Mouse (Mus musculus) left cerebral cortex, adult 11 months (tissue): ENCODE measurements around the gene Lamb2.
A peak's percentile ranks its signal among the peaks of the same experiment; 100 is the strongest.

Experiments used
- DNase-seq: peaks from one replicate; pipeline ENCODE4 v3.0.0; 2022; ENCODE audit warnings: low spot score

The Lamb2 gene

DNA sequence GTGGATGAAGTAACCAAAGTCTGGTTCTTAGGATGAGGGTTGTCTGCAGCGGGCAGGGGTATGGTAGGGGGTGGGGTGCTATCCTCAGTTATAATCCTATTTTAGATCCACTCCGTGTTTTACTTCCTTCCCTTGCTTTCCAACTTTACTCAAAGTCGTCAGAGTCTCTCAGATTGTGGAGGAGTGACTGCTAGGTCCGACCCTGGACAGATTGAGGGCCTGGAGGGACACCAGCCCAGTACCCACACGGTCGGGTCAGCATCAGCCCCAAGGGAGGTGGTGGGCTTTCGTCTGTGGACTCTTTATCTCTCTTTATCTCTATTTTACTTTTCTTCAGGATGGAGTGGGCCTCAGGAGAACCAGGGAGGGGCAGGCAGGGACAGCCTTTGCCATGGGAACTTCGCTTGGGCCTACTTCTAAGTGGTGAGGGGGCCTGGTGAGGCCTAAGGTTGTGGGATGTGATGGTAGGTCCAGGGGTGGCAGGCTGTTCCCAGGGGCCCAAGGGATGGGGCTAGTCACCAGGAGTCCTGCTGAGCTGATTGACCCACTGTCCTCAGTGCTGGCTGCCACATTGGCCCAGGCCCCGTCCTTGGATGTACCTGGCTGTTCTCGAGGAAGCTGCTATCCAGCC is at the start of gene Lamb2:
Lamb2 (plus strand) TSS at position 16 of the 631 bp plus-strand sequence.
- DNase-seq, result no peak

DNA sequence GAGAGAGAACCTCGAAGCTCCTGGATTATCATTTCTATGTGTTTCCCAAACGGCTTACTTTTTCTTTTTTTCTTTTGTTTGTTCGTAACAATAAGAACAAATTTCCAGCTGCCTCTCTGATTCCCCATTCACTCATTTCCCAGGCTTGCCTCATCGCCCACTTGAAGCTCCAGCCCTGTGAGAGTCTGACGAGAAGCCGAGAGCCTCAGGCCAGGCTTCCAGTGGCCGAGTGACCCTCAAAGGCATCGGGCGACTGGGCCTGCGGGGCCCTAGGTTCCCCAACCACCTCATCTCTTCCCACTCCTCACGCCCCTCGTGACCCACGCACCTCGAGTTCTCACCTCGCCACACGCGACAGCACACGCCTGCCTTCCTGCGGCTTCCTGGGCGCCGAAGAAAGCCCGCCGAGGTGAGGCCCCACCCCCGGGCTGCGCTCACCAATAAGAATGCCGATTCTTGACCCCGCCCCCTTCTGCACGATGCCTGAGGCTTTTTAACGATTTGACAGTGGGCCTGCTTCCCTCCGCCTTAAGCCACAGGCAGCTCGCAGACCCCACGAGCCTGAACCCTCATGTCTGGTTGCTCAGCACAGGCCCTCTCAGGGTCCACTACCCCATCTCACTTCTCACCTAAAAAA is 48.0 kb upstream of the Lamb2 start:
- no peak for DNase-seq

DNA sequence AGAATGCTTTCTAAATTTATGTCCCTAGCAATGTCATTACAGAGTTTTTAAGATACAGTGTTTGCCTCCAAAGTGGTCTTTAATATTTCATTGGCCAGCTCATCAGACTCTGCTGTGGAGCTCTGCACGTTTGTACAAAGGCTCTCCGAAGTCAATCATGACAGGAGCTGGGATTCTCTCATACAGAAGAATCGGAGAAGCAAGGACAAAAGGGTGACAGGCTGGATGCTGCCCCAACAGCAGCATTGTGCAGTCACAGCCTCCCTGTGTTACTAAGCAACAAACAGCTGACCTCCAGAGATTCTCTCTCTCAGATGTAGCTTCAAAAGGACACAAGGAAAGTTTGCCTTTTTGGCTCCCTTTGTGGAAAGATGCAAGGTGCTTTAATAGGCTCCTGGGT is 43.4 kb upstream of the Lamb2 start, which contains the start of gene BC048562:
BC048562 (plus strand) TSS at position 301 of the 400 bp plus-strand sequence.
- DNase-seq, result no peak

- no peak for DNase-seq
Observed at GRCm38 (mm10) chr9:108439176-108439575, 40.4 kb upstream of the Lamb2 start.

GRCm38 (mm10) chr9:108440485-108440884 is 39.1 kb upstream of the Lamb2 start:
- DNase-seq, result no peak

GRCm38 (mm10) chr9:108441236-108441919 is 38.2 kb upstream of the Lamb2 start:
- DNase-seq, result no peak

- DNase-seq, result no peak
Observed at GRCm38 (mm10) chr9:108445125-108445524, 34.4 kb upstream of the Lamb2 start.

DNA sequence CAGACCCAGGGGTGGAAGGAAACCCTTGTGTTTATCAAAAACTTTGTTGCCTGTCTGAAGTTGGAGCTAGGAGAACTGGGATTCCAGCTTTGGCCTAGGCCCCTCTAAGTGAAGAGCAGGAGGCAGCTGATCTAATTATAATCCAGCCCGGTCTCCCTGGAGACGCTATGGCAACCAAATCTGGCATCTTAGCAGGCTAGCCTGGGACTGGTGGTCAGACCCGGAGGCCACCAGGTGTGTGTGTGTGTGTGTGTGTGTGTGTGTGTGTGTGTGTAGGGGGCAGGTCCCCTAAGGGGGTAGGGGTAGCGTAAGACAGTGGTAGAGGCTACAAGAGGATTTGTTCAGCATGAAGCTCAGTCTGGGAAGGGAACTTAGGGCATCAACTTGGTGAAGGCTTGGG is 29.7 kb upstream of the Lamb2 start:
- no peak for DNase-seq

- DNase-seq, result no peak
Observed at GRCm38 (mm10) chr9:108450292-108451169, 29.0 kb upstream of the Lamb2 start.

DNA sequence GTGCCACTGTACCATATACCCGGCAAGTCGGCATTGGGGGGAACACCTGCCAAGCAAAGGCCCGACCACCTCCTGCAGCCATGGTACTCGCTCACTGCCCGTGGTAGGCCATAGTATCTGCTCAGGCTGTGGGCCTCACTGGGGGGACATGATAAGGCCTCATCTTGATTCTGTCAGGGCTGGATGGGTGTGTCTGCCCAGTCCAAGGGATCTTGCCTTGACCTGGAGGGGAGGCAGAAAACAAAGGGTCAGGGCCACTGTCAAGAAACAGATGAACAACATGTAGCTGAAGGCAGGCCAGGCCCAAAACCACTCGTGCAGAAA is 28.4 kb upstream of the Lamb2 start:
- DNase-seq, result no peak

DNA sequence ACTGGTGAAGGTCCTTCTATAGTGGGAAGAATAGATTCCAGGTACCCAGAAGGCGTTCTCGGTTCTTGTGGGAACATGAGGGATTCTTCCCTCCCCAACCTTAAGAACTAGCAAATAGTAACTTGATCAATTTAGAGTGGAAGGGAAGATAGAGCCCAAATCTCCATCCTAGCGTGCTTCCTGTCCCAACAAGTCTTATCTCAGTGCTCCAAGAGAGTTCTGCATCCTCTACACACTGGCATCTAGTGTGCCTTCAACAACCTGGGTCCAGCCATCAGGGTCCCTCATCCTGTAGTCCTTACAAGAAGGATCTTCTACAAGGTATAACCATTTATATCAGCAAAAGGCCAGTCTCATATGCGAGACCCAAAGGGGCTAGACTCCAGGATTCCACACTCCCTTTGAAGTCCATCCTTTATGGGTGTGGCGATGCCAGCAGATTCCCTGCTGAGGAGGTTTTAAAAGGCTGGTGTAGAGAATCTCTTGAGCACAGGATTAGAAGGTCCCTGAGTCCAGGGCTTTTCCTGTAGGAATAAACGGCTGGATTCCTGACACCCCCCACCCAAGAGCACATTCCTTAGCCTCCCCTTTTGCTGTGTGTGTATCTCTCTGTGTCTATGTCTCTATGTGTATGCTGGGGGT is 27.9 kb upstream of the Lamb2 start:
- DNase-seq, result no peak

GRCm38 (mm10) chr9:108452291-108452906 is 27.1 kb upstream of the Lamb2 start:
- peak; percentile 82 for DNase-seq

- no peak for DNase-seq
Observed at GRCm38 (mm10) chr9:108452911-108453310, 26.6 kb upstream of the Lamb2 start.

- DNase-seq, result no peak
Observed at GRCm38 (mm10) chr9:108453458-108453857, 26.1 kb upstream of the Lamb2 start.

DNA sequence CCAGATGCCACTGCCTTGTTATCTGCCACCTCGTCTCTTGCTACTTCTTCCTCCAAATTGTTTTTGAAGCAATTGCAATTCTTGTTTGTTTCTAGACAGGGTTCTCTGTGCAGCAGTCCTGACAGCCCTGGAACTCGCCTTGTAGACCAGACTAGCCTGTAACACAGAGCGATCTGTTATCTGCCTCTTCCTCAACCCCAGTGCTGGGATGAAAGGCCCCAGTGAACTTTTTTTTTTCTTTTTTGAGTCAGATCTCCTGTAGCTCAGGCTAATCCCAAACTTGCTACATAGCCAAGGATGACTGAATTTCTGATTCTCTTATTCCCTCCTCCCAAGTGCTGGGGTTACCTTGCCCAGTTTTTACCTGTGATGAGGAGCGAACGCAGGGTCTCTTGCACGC is 25.1 kb upstream of the Lamb2 start:
- DNase-seq, result no peak

GRCm38 (mm10) chr9:108455747-108456571 is 23.6 kb upstream of the Lamb2 start:
- no peak for DNase-seq

DNA sequence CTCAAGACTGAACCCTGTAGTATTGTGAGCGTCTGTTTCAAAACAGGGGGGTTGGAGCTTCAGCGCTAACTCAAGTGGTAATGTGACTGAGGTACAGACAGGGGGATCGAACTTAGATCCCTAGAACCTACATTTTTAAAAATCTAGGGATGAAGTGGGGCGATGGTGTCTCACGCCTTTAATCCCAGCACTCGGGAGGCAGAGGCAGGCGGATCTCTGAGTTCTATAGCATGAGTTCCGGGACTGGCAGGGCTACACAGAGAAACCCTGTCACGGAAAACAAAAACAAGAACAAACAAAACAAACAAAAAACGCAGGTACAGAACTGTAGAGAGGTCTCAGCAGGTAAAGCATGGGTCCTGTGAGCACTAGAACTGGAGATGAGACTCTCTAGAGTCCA is 22.6 kb upstream of the Lamb2 start:
- no peak for DNase-seq

DNA sequence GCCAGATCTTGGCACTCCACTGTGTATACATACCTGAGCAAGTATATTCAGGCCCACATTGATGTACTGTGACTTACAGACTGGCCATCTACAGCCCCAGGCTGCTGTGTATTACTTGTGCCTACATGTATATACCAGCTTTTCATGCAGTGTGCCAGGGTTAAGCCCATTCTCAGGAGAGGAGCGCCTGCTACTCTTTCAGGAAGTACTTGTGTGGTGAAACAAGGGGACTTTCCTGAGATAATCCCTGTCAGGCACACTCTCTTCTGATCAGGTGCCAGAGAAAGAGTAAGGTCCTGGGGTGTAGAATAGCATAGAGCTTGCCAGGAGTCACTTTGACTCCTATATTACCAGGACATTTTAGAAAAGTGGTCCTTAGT is 19.6 kb upstream of the Lamb2 start:
- no peak for DNase-seq

GRCm38 (mm10) chr9:108460319-108461178 is 19.0 kb upstream of the Lamb2 start, which contains the start of gene Ccdc71:
Ccdc71 (plus strand) TSS chr9:108460527.
- DNase-seq, result peak; percentile 80
